Mouse (Mus musculus) megakaryocyte progenitor cell, adult 5-6 weeks (primary cell): Measurements from ENCODE around the gene Tenm2. TPM values are rescaled to one million over a fixed set of nuclear protein-coding genes. Genes with fewer than 3 reads are reported as not detected.

Experiments used
- ATAC-seq: replicated peaks from 2 replicates; pipeline ENCODE4 v1.8.0; 2016; ENCODE audit warnings: mild to moderate bottlenecking, moderate TSS enrichment, inconsistent platforms; ENCODE audit not compliant: poor library complexity
- total RNA-seq, 2 experiments: library from RNA; stranded (forward) in 1 of 2; stranded (reverse) in 1 of 2; fragments of 157-497, 149-512 nt in 1 of 2; fragments of 200-1000 nt in 1 of 2; gene quantifications; 2 replicates each; pipeline versions ENCODE4 v1.2.3 to v1.2.4; 2015 to 2017

The Tenm2 gene
- total RNA-seq, 2 experiments from 2014 or later, result not detected

GRCm38 (mm10) chr11:37107069-37107468 lies 128.7 kb downstream of the Tenm2 start:
- no peak for ATAC-seq

GRCm38 (mm10) chr11:37079403-37079802 lies 156.4 kb downstream of the Tenm2 start:
- no peak for ATAC-seq

- ATAC-seq, result no peak
These were observed 158.7 kb downstream of the Tenm2 start for GRCm38 (mm10) chr11:37076989-37077598.

- no peak for ATAC-seq
These were observed 160.4 kb downstream of the Tenm2 start for GRCm38 (mm10) chr11:37075349-37075748.

GRCm38 (mm10) chr11:37065459-37065858 lies 170.3 kb downstream of the Tenm2 start:
- no peak for ATAC-seq

GRCm38 (mm10) chr11:37046671-37047070 lies 189.1 kb downstream of the Tenm2 start:
- no peak for ATAC-seq

- no peak for ATAC-seq
These were observed 194.5 kb downstream of the Tenm2 start for GRCm38 (mm10) chr11:37041259-37041658.

GRCm38 (mm10) chr11:37039283-37039682 lies 196.5 kb downstream of the Tenm2 start:
- no peak for ATAC-seq

GRCm38 (mm10) chr11:37031305-37032055 lies 204.3 kb downstream of the Tenm2 start:
- no peak for ATAC-seq

- ATAC-seq, result no peak
These were observed 223.9 kb downstream of the Tenm2 start for GRCm38 (mm10) chr11:37011900-37012299.

GRCm38 (mm10) chr11:37009243-37009642 lies 226.5 kb downstream of the Tenm2 start:
- ATAC-seq, result no peak

GRCm38 (mm10) chr11:36997668-36998067 lies 238.1 kb downstream of the Tenm2 start:
- no peak for ATAC-seq

GRCm38 (mm10) chr11:36990895-36991294 lies 244.9 kb downstream of the Tenm2 start:
- ATAC-seq, result no peak

- ATAC-seq, result no peak
These were observed 246.8 kb downstream of the Tenm2 start for GRCm38 (mm10) chr11:36988776-36989565.

GRCm38 (mm10) chr11:36974142-36974541 lies 261.6 kb downstream of the Tenm2 start:
- no peak for ATAC-seq

GRCm38 (mm10) chr11:36958102-36958501 lies 277.7 kb downstream of the Tenm2 start:
- no peak for ATAC-seq

GRCm38 (mm10) chr11:36941429-36941828 lies 294.3 kb downstream of the Tenm2 start:
- no peak for ATAC-seq

GRCm38 (mm10) chr11:36940557-36941110 lies 295.1 kb downstream of the Tenm2 start:
- ATAC-seq, result no peak

GRCm38 (mm10) chr11:36929817-36930216 lies 305.9 kb downstream of the Tenm2 start:
- no peak for ATAC-seq

GRCm38 (mm10) chr11:36926705-36927406 lies 308.9 kb downstream of the Tenm2 start:
- no peak for ATAC-seq

- ATAC-seq, result no peak
These were observed 316.5 kb downstream of the Tenm2 start for GRCm38 (mm10) chr11:36919301-36919700.
